In the genomic region with DNA sequence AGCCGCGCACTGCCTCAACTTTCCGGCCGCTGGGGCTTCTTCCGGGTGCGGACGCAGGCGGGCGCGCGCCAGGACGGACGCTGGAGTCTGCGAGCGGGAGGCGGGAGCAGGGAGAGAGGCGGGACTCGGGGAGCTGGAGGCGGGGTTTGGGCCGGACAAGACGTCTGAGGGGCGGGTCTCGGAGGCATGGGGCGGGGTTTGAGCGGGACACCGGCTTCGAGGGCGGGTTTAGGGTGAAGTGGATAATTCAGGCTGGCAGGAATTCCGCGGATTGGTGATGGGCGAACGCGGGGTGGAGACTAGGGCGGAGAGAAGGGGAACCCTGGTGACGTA, we compare ENCODE assay signal across 8 mouse cellular contexts. TPM values are rescaled to one million over a fixed set of nuclear protein-coding genes. Genes with fewer than 3 reads are reported as not detected.
A peak's percentile ranks its signal among the peaks of the same experiment; 100 is the strongest.
DNase-seq lines count a peak whose midpoint lies in the region; ATAC-seq and TF ChIP-seq lines count a peak whose summit lies in the region.

No protein-coding gene starts in this region.

- H3K9ac ChIP-seq in ES-Bruce4 (ENCODE audit: low read depth, poor library complexity, severe bottlenecking): peak overlapping the region; percentile 95
- H3K9ac ChIP-seq in forebrain, embryonic 13.5 days: peak overlapping the region; percentile 72
- peak overlapping the region; percentile 66 for H3K9ac ChIP-seq in neural tube, embryonic 15.5 days (replicated peaks)

- peak overlapping the region; percentile 56 for H3K4me2 ChIP-seq in forebrain, embryonic 13.5 days
- H3K4me2 ChIP-seq in neural tube, embryonic 15.5 days: peak overlapping the region; percentile 62

- H3K4me1 ChIP-seq in ES-Bruce4 (ENCODE audit: control insufficient read depth, insufficient read depth, low read length): no peaks in the 10 kb centered on the region
- peaks cover 15% of the 10 kb centered on the region for H3K4me1 ChIP-seq in forebrain, embryonic 13.5 days
- peaks cover 6% of the 10 kb centered on the region for H3K4me1 ChIP-seq in neural tube, embryonic 15.5 days

- TF ChIP-seq CTCF in ES-Bruce4 (IDR thresholded peaks at IDR 0.05; ENCODE audit: low read depth, low read length): no peak

- peak; percentile 91 for ATAC-seq in cerebellum, adult (ENCODE audit: insufficient number of reproducible peaks, low FRiP score, low TSS enrichment)
- ATAC-seq in forebrain, embryonic 13.5 days: peak; percentile 97
- ATAC-seq in neural tube, embryonic 15.5 days (ENCODE audit: low FRiP score): peak; percentile 97

- H3K4me3 ChIP-seq in ES-Bruce4 (ENCODE audit: low read depth, low read length): peak overlapping the region; percentile 100
- H3K4me3 ChIP-seq in forebrain, embryonic 13.5 days: peak overlapping the region; percentile 73
- peak overlapping the region; percentile 82 for H3K4me3 ChIP-seq in neural tube, embryonic 15.5 days (replicated peaks)

- intact Hi-C loops in heart, postnatal 14 days (cut with DNase I): loop anchor here (2.0 kb wide), 1 partner anchor 33 kb away; a partner anchor contains a TSS

- TF ChIP-seq EP300 in ES-Bruce4 (IDR thresholded peaks at IDR 0.05; ENCODE audit: insufficient read depth, low read depth, low read length): no peak

- DNase-seq in heart, postnatal 14 days: peak; percentile 94 to 95
- DNase-seq in layer of hippocampus, adult 11-12 months (ENCODE audit: low spot score): peak; percentile 96
- DNase-seq in lung, adult 18-20 months: peak; percentile 97 to 99
- DNase-seq in testis, postnatal 14 days (ENCODE audit: low spot score): peak; percentile 96

- peaks cover 7% of the 10 kb centered on the region; the same call in 1 of the 2 replicates for H3K36me3 ChIP-seq in ES-Bruce4 (ENCODE audit: control insufficient read depth, insufficient read depth, low read length, poor library complexity, severe bottlenecking)
- 0 out of 2 replicates have a peak, but pooled peaks cover under 1% of the 10 kb centered on the region for H3K36me3 ChIP-seq in forebrain, embryonic 13.5 days (ENCODE audit: poor library complexity, severe bottlenecking)
- 0 out of 2 replicates have a peak, but pooled peaks cover under 1% of the 10 kb centered on the region for H3K36me3 ChIP-seq in neural tube, embryonic 15.5 days

- no peak for TF ChIP-seq POLR2A in ES-Bruce4 (IDR thresholded peaks at IDR 0.05; ENCODE audit: insufficient read depth, low read length)

- WGBS in forebrain, embryonic 13.5 days: 0% methylated on average over 31 of the region's 35 CpGs
- under 1% methylated on average over 35 of the region's 35 CpGs for WGBS in neural tube, embryonic 15.5 days

- no peaks in the 10 kb centered on the region for H3K9me3 ChIP-seq in ES-Bruce4 (replicated peaks; ENCODE audit: control insufficient read depth, insufficient read depth, low read length, poor library complexity, severe bottlenecking)
- no peaks in the 10 kb centered on the region for H3K9me3 ChIP-seq in forebrain, embryonic 13.5 days (replicated peaks)
- H3K9me3 ChIP-seq in neural tube, embryonic 15.5 days (replicated peaks): no peaks in the 10 kb centered on the region

- H3K27ac ChIP-seq in ES-Bruce4 (ENCODE audit: insufficient read depth, low read length): peak overlapping the region; percentile 68
- peak overlapping the region; percentile 89 for H3K27ac ChIP-seq in forebrain, embryonic 13.5 days
- H3K27ac ChIP-seq in neural tube, embryonic 15.5 days (replicated peaks): peak overlapping the region; percentile 88

- no peaks in the 10 kb centered on the region for H3K27me3 ChIP-seq in ES-Bruce4 (ENCODE audit: control insufficient read depth, insufficient read depth, low read length, poor library complexity, severe bottlenecking)
- H3K27me3 ChIP-seq in forebrain, embryonic 13.5 days: no peaks in the 10 kb centered on the region
- no peaks in the 10 kb centered on the region for H3K27me3 ChIP-seq in neural tube, embryonic 15.5 days (replicated peaks)

RNA-seq across cellular contexts. Expression of a gene that starts 0.4 kb away (rescaled TPM):
- 12.8 and 13.9 TPM in 2 replicates for polyA plus RNA-seq in ES-Bruce4 (2011; ENCODE audit: insufficient read depth, insufficient read length, low read depth, missing spikeins)
- 13.5 and 14.5 TPM in 2 replicates for polyA plus RNA-seq in forebrain, embryonic 13.5 days (2015; fragmentation: Nextera tagmentation; extraction: Ambion mirVana)
- total RNA-seq in heart, postnatal 14 days (2021): 1 to 10 TPM; 4.2 to 4.7 TPM
- polyA plus RNA-seq in neural tube, embryonic 15.5 days (2015; fragmentation: Nextera tagmentation; extraction: Ambion mirVana): 5.1 and 7.8 TPM in 2 replicates

RNA-seq across cellular contexts. Expression of a gene that starts 33.3 kb away (rescaled TPM):
- 50.4 and 59.0 TPM in 2 replicates for polyA plus RNA-seq in ES-Bruce4 (2011; ENCODE audit: insufficient read depth, insufficient read length, low read depth, missing spikeins)
- 135 and 148 TPM in 2 replicates for polyA plus RNA-seq in forebrain, embryonic 13.5 days (2015; fragmentation: Nextera tagmentation; extraction: Ambion mirVana)
- 10 to 100 TPM; 27.9 to 30.9 TPM for total RNA-seq in heart, postnatal 14 days (2021)
- 58.6 and 68.7 TPM in 2 replicates for polyA plus RNA-seq in neural tube, embryonic 15.5 days (2015; fragmentation: Nextera tagmentation; extraction: Ambion mirVana)

Comparison
In these comparisons a context has a peak if more than half of its experiments do, and no peak if none do; other contexts are left out.
1. Peak in every context shown above with its lines: DNase-seq, ATAC-seq, H3K4me3 ChIP-seq and H3K27ac ChIP-seq.